Mouse (Mus musculus) inflammation-experienced regulatory T-cells, adult 16 weeks (primary cell): ENCODE measurements around the gene Rabac1. TPM values are rescaled to one million over a fixed set of nuclear protein-coding genes. Genes with fewer than 3 reads are reported as not detected.

Experiments used
- polyA plus RNA-seq: library from polyadenylated mRNA; unstranded; fragments of 100-300 nt; shearing (Covaris generic); gene quantifications from one replicate; pipeline ENCODE4 v1.2.1, GENCODE M21; 2017

Gene Rabac1
- 700 TPM for polyA plus RNA-seq

DNA sequence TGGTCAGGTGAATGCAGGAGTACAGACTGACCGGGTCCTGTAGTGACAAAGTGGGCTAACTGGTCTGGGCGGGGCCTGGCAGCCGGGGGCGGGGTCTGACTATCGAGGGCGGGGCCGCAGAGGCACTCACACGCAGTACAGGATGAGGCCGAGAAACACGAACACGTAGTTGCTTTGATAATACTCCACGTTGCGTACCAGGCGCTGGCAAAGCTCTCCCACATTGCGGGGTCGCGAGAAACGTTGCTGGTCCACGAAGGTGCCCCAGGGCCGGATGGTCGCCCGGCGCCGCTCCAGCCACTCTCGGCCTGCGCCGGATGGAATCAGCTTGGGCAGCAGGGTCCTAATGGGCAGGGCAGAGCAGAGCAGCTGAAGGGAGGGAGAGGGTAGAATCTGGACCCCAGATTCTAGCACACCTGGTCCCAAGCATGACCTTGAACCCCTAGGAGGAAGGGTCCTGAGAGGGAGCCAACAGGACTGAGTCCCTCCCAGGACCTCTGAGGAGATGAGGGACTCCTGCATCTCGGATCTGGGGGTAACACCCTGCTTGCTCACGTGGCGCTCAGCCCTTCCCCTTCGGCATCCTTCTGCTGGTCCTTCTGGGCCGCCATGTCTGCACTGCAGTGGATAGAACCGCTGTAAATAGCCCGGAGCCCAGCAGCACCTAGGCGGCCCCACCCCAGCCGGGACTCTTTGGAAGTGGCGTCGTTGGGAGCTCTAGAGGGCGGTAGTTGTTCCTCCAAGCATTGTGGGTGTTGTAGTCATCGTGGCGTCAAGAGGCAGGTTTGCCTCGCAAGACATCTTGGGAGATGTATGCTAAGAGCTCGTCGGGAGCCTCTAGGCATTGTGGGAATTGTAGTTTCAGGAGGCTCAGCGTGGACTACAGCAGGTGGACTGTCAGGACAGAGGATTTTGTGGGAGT, at the start of gene Rabac1:
Gene Rabac1 (minus strand): TSS at position 783 of the 922 bp plus-strand sequence.

GRCm38 (mm10) chr7:25005421-25006065, 33.0 kb upstream of the Rabac1 start, which contains the start of gene Atp1a3:
TSS of gene Atp1a3 (minus strand) at chr7:25005958.

DNA sequence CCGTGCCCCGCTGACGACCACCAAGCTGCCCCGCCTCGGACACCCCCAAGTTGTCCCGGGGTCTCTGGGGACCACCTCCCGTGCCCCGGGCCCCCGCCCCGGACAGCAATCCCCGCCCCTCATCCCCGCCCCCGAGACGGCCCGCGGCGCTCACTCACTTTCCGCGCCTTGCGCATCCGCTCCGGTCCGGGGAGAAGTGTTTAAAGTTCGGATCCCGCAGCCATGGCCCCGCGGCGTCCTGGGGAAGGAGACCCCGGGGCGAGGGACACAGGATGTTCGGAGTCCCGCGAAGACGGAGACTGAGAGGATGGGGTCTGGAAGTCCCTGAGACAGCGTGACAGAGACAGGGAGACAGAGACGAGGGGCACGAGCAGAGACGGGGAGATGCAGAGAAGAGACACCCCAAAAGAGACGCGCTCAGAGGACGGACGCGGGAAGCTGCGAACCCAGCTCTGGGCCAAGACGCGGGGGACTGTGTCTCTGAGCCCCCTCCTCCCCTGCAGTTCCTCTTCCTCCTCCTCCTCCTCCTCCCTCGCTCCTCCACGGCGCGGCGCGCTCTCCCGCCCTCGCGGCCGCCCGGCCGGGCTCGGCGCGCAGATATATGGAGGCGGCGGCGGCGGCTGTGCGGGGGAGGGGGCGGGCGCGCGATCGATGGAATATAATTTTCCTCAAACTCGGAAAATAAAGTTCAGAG, 28.1 kb downstream of the Rabac1 start, which contains the start of gene Gm4881:
Gene Gm4881 (minus strand): TSS at position 238 of the 694 bp plus-strand sequence.

Other genes with a start within 250 kb of the Rabac1 start
- not detected for gene Gm4763, start 245.8 kb downstream of the Rabac1 start, polyA plus RNA-seq
- gene Cd177, start 212.4 kb downstream of the Rabac1 start, polyA plus RNA-seq: 0.21 TPM
- gene Ceacam10, start 195.5 kb downstream of the Rabac1 start, polyA plus RNA-seq: not detected
- gene Gm9844, start 110.5 kb downstream of the Rabac1 start, polyA plus RNA-seq: 10.8 TPM
- not detected for gene Lypd4, start 102.8 kb downstream of the Rabac1 start, polyA plus RNA-seq
- gene Dmrtc2, start 102.7 kb downstream of the Rabac1 start, polyA plus RNA-seq: not detected
- 4,580 TPM for gene Rps19, start 88.4 kb downstream of the Rabac1 start, polyA plus RNA-seq
- gene Cd79a, start 75.4 kb downstream of the Rabac1 start, polyA plus RNA-seq: 16.0 TPM
- gene Arhgef1, start 69.8 kb downstream of the Rabac1 start, polyA plus RNA-seq: 953 TPM
- gene Gm4881, start 28.3 kb downstream of the Rabac1 start, polyA plus RNA-seq: not detected
- gene Atp1a3, start 33.2 kb upstream of the Rabac1 start, polyA plus RNA-seq: 10.7 TPM
- gene Grik5, start 99.6 kb upstream of the Rabac1 start, polyA plus RNA-seq: 6.6 TPM
- 49.1 TPM for gene Zfp574, start 99.8 kb upstream of the Rabac1 start, polyA plus RNA-seq
- 134 TPM for gene Pou2f2, start 207.0 kb upstream of the Rabac1 start, polyA plus RNA-seq
- gene Dedd2, start 247.9 kb upstream of the Rabac1 start, polyA plus RNA-seq: 58.4 TPM
- 3.5 TPM for gene Zfp526, start 248.7 kb upstream of the Rabac1 start, polyA plus RNA-seq